Comparison of ENCODE assay signal across 20 mouse cellular contexts in genomic region chr14:11563656-11564055, GRCm38 (mm10).
"Had no signal": no experiment of that assay in that cellular context is flagged by ENCODE, and none has a peak within 500 bp of the region (broad histone marks: within the 10 kb centered on the region; RNA-seq: fewer than 3 reads in every experiment).

No protein-coding gene starts in this region.

- H3K4me1 ChIP-seq: hindbrain, embryonic 13.5 days; liver, embryonic 15.5 days had no signal

- DNase-seq: gastrocnemius, postnatal 14 days; gastrocnemius, postnatal 36 days; heart, adult 11 months; heart, adult 2 months; heart, postnatal 14 days; heart, postnatal 36 days; kidney, adult 11 months; kidney, postnatal 14 days; layer of hippocampus, adult 9-11 months; layer of hippocampus, postnatal 36 days; left cerebral cortex, postnatal 4 days; liver; liver, embryonic 13.5 days had no signal

- H3K9me3 ChIP-seq: heart, embryonic 13.5 days; heart, embryonic 15.5 days; hindbrain, embryonic 13.5 days; hindbrain, embryonic 15.5 days; liver, embryonic 13.5 days; liver, embryonic 15.5 days had no signal

- H3K4me3 ChIP-seq: heart, adult 2 months; heart, embryonic 13.5 days; heart, embryonic 15.5 days; hindbrain, embryonic 13.5 days; hindbrain, embryonic 15.5 days; limb, embryonic 12.5 days; liver, embryonic 13.5 days; liver, embryonic 15.5 days had no signal

- H3K9ac ChIP-seq: heart, embryonic 13.5 days; heart, embryonic 15.5 days; hindbrain, embryonic 13.5 days; hindbrain, embryonic 15.5 days; limb, embryonic 12.5 days; liver, embryonic 13.5 days; liver, embryonic 15.5 days had no signal

- H3K36me3 ChIP-seq: heart, embryonic 13.5 days; heart, embryonic 15.5 days; hindbrain, embryonic 13.5 days; hindbrain, embryonic 15.5 days; liver, embryonic 13.5 days; liver, embryonic 15.5 days had no signal

- H3K27me3 ChIP-seq: heart, embryonic 13.5 days; heart, embryonic 15.5 days; hindbrain, embryonic 13.5 days; hindbrain, embryonic 15.5 days; limb, embryonic 12.5 days; liver, embryonic 13.5 days; liver, embryonic 15.5 days had no signal

- H3K27ac ChIP-seq: heart, adult 2 months; heart, embryonic 13.5 days; heart, embryonic 15.5 days; hindbrain, embryonic 13.5 days; hindbrain, embryonic 15.5 days; hindbrain, postnatal 0 days; limb, embryonic 12.5 days; liver, embryonic 13.5 days; liver, embryonic 15.5 days had no signal
